In the genomic region with DNA sequence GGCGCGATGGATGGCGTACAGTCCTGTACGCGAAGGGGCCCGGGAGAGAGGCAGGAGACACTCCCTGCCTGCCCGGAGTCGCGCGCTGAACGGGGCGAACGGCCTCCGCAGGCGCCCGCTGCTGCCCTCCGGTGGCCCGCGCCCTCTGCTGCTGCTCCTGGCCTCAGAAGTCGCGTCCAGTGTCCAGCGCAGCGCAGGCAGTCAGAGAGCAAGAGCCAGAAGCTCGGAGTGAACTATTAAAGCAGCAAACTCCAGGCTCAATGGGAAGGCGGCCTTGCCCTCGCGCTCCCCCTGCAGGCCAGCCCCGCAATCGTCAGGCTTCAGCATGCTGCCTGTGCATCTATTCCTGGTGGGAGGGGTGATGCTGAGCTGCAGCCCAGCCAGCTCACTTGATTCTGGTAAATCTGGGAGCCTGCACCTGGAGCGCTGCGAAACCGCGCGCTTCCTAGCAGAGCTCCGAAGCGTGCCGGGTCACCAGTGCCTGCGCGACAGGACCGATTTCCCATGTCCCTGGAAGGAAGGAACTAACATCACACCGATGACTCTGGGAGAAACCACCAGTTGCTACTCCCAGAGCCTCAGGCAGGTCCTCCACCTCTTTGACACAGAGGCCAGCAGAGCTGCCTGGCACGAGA, we compare ENCODE assay signal across 9 mouse cellular contexts. TPM values are rescaled to one million over a fixed set of nuclear protein-coding genes. Genes with fewer than 3 reads are reported as not detected.
DNase-seq lines count a peak whose midpoint lies in the region; ATAC-seq and TF ChIP-seq lines count a peak whose summit lies in the region.
"Not testable (repeated sequence)": the region's sequence is repeated elsewhere in the genome, so short reads cannot be mapped to it uniquely, and the experiment has no call there.
"Had no signal": no experiment of that assay in that cellular context is flagged by ENCODE, and none has a peak within 500 bp of the region (broad histone marks: within the 10 kb centered on the region; RNA-seq: fewer than 3 reads in every experiment).

No protein-coding gene starts in this region.

- not testable (repeated sequence) for H3K27ac ChIP-seq in hindbrain, embryonic 12.5 days; layer of hippocampus, adult 2 months; neural tube, embryonic 14.5 days (ENCODE audit: low read depth, low read length)
- H3K27ac ChIP-seq in lung, embryonic 16.5 days (ENCODE audit: low read length): peak overlapping the region; percentile 63; the same call in 1 of the 2 replicates

- not testable (repeated sequence) for ATAC-seq in hindbrain, embryonic 12.5 days (ENCODE audit: low FRiP score); lung, embryonic 16.5 days (ENCODE audit: low read depth); neural tube, embryonic 14.5 days (ENCODE audit: low read depth)

- not testable (repeated sequence) for H3K4me1 ChIP-seq in hindbrain, embryonic 12.5 days; lung, embryonic 16.5 days (replicated peaks; ENCODE audit: control insufficient read depth, insufficient read depth, low read length); neural tube, embryonic 14.5 days (ENCODE audit: control insufficient read depth, insufficient read depth, low read length)

- not testable (repeated sequence) for H3K36me3 ChIP-seq in hindbrain, embryonic 12.5 days; lung, embryonic 16.5 days (ENCODE audit: control insufficient read depth, insufficient read depth, low read length); neural tube, embryonic 14.5 days (ENCODE audit: control insufficient read depth, insufficient read depth, low read length)

- peak overlapping the region; percentile 56 for H3K4me2 ChIP-seq in hindbrain, embryonic 12.5 days (replicated peaks)
- H3K4me2 ChIP-seq in lung, embryonic 16.5 days (ENCODE audit: low read depth, low read length): peak overlapping the region; percentile 43
- H3K4me2 ChIP-seq in neural tube, embryonic 14.5 days (ENCODE audit: low read depth, low read length): peak overlapping the region; percentile 44

- H3K27me3 ChIP-seq in hindbrain, embryonic 12.5 days; lung, embryonic 16.5 days (ENCODE audit: control insufficient read depth, insufficient read depth, low read depth, low read length); neural tube, embryonic 14.5 days (ENCODE audit: control insufficient read depth, insufficient read depth, low read length): not testable (repeated sequence)

- peak; percentile 37 for DNase-seq in adrenal gland, adult 18-20 months (ENCODE audit: low spot score in 2 of 2)
- DNase-seq in embryo, embryonic 10.5 days (ENCODE audit: low spot score): peak; percentile 81
- DNase-seq in gastrocnemius, adult 8-10 months (ENCODE audit: low spot score in 2 of 2): peak; percentile 23 to 52
- peak; percentile 16 to 25 for DNase-seq in layer of hippocampus, adult 2 months (ENCODE audit: low spot score in 2 of 2)
- peak; percentile 52 for DNase-seq in thymus, postnatal 0 days (ENCODE audit: low spot score)

- WGBS in hindbrain, embryonic 12.5 days: 3% methylated on average over 32 of the region's 42 CpGs
- WGBS in lung, embryonic 16.5 days: 2% methylated on average over 23 of the region's 42 CpGs
- 5% methylated on average over 20 of the region's 42 CpGs for WGBS in neural tube, embryonic 14.5 days

- peak overlapping the region; percentile 30 for H3K4me3 ChIP-seq in hindbrain, embryonic 12.5 days
- H3K4me3 ChIP-seq in layer of hippocampus, adult 2 months: peak overlapping the region; percentile 29; the same call in 1 of the 2 replicates
- peak overlapping the region; percentile 32 for H3K4me3 ChIP-seq in lung, embryonic 16.5 days (ENCODE audit: low read length)
- H3K4me3 ChIP-seq in neural tube, embryonic 14.5 days (ENCODE audit: low read depth, low read length): peak overlapping the region; percentile 20; the same call in 1 of the 2 replicates

- not testable (repeated sequence) for H3K9me3 ChIP-seq in hindbrain, embryonic 12.5 days (replicated peaks); lung, embryonic 16.5 days (ENCODE audit: control insufficient read depth, low read length); neural tube, embryonic 14.5 days (ENCODE audit: control insufficient read depth, low read length)

- not testable (repeated sequence) for H3K9ac ChIP-seq in hindbrain, embryonic 12.5 days; neural tube, embryonic 14.5 days (replicated peaks; ENCODE audit: low read depth, low read length)
- H3K9ac ChIP-seq in lung, embryonic 16.5 days (ENCODE audit: low read length): peak overlapping the region; percentile 28; the same call in 1 of the 2 replicates

- TF ChIP-seq CTCF in layer of hippocampus, adult 2 months (conservative IDR thresholded peaks at IDR 0.05): peak; percentile 71

RNA-seq across cellular contexts. Expression of gene Gm13283, which starts 3.6 kb away (rescaled TPM):
- not detected for total RNA-seq in adrenal gland, adult 18-20 months (2021)
- total RNA-seq in gastrocnemius, adult 8-10 months (2022): not detected
- 0.31 and 0.39 TPM in 2 replicates for polyA plus RNA-seq in hindbrain, embryonic 12.5 days (2016; fragmentation: Nextera tagmentation; extraction: Ambion mirVana)
- total RNA-seq in layer of hippocampus, adult 2 months (2021): not detected
- 0.31 TPM in 1 of 2 replicates, not detected in the other for polyA plus RNA-seq in lung, embryonic 16.5 days (2015; fragmentation: Nextera tagmentation; extraction: Ambion mirVana)
- polyA plus RNA-seq in neural tube, embryonic 14.5 days (2014; fragmentation: Nextera tagmentation; extraction: Ambion mirVana): not detected in 2 replicates
- polyA plus RNA-seq in thymus, postnatal 0 days (2015; fragmentation: Nextera tagmentation; extraction: Ambion mirVana): 0.33 and 0.37 TPM in 2 replicates

RNA-seq across cellular contexts. Expression of gene Gm13271, which starts 8.8 kb away (rescaled TPM):
- not detected for total RNA-seq in adrenal gland, adult 18-20 months (2021)
- not detected for total RNA-seq in gastrocnemius, adult 8-10 months (2022)
- not detected in 2 replicates for polyA plus RNA-seq in hindbrain, embryonic 12.5 days (2016; fragmentation: Nextera tagmentation; extraction: Ambion mirVana)
- not detected for total RNA-seq in layer of hippocampus, adult 2 months (2021)
- not detected in 2 replicates for polyA plus RNA-seq in lung, embryonic 16.5 days (2015; fragmentation: Nextera tagmentation; extraction: Ambion mirVana)
- polyA plus RNA-seq in neural tube, embryonic 14.5 days (2014; fragmentation: Nextera tagmentation; extraction: Ambion mirVana): not detected in 2 replicates
- not detected in 2 replicates for polyA plus RNA-seq in thymus, postnatal 0 days (2015; fragmentation: Nextera tagmentation; extraction: Ambion mirVana)
- polyA plus RNA-seq: activated CD4-positive, CD25-positive, alpha-beta regulatory T cell, adult 4 months had no signal

RNA-seq across cellular contexts. Expression of gene Gm13290, which starts 10.1 kb away (rescaled TPM):
- total RNA-seq in adrenal gland, adult 18-20 months (2021): not detected
- total RNA-seq in gastrocnemius, adult 8-10 months (2022): not detected
- not detected in 2 replicates for polyA plus RNA-seq in hindbrain, embryonic 12.5 days (2016; fragmentation: Nextera tagmentation; extraction: Ambion mirVana)
- not detected for total RNA-seq in layer of hippocampus, adult 2 months (2021)
- polyA plus RNA-seq in lung, embryonic 16.5 days (2015; fragmentation: Nextera tagmentation; extraction: Ambion mirVana): 0.38 and 0.49 TPM in 2 replicates
- polyA plus RNA-seq in neural tube, embryonic 14.5 days (2014; fragmentation: Nextera tagmentation; extraction: Ambion mirVana): not detected in 2 replicates
- 0.18 and 0.36 TPM in 2 replicates for polyA plus RNA-seq in thymus, postnatal 0 days (2015; fragmentation: Nextera tagmentation; extraction: Ambion mirVana)
- polyA plus RNA-seq: activated CD4-positive, CD25-positive, alpha-beta regulatory T cell, adult 4 months had no signal

RNA-seq across cellular contexts. Expression of gene Gm13289, which starts 13.2 kb away (rescaled TPM):
- total RNA-seq in adrenal gland, adult 18-20 months (2021): not detected
- not detected for total RNA-seq in gastrocnemius, adult 8-10 months (2022)
- not detected in 2 replicates for polyA plus RNA-seq in hindbrain, embryonic 12.5 days (2016; fragmentation: Nextera tagmentation; extraction: Ambion mirVana)
- not detected for total RNA-seq in layer of hippocampus, adult 2 months (2021)
- not detected in 2 replicates for polyA plus RNA-seq in lung, embryonic 16.5 days (2015; fragmentation: Nextera tagmentation; extraction: Ambion mirVana)
- polyA plus RNA-seq in neural tube, embryonic 14.5 days (2014; fragmentation: Nextera tagmentation; extraction: Ambion mirVana): not detected in 2 replicates
- polyA plus RNA-seq in thymus, postnatal 0 days (2015; fragmentation: Nextera tagmentation; extraction: Ambion mirVana): not detected in 2 replicates
- polyA plus RNA-seq: activated CD4-positive, CD25-positive, alpha-beta regulatory T cell, adult 4 months had no signal

RNA-seq across cellular contexts. Expression of gene Gm13272, which starts 16.1 kb away (rescaled TPM):
- not detected for total RNA-seq in adrenal gland, adult 18-20 months (2021)
- not detected for total RNA-seq in gastrocnemius, adult 8-10 months (2022)
- polyA plus RNA-seq in hindbrain, embryonic 12.5 days (2016; fragmentation: Nextera tagmentation; extraction: Ambion mirVana): not detected in 2 replicates
- total RNA-seq in layer of hippocampus, adult 2 months (2021): not detected
- not detected in 2 replicates for polyA plus RNA-seq in lung, embryonic 16.5 days (2015; fragmentation: Nextera tagmentation; extraction: Ambion mirVana)
- not detected in 2 replicates for polyA plus RNA-seq in neural tube, embryonic 14.5 days (2014; fragmentation: Nextera tagmentation; extraction: Ambion mirVana)
- not detected in 2 replicates for polyA plus RNA-seq in thymus, postnatal 0 days (2015; fragmentation: Nextera tagmentation; extraction: Ambion mirVana)
- polyA plus RNA-seq: activated CD4-positive, CD25-positive, alpha-beta regulatory T cell, adult 4 months had no signal

Comparison
In these comparisons a context has a peak if more than half of its experiments do, and no peak if none do; other contexts are left out.
1. DNase-seq: peak in every context shown above with its lines; median percentile 81 in embryo, embryonic 10.5 days; 52 in thymus, postnatal 0 days; 38 in gastrocnemius, adult 8-10 months; 37 in adrenal gland, adult 18-20 months; 20 in layer of hippocampus, adult 2 months.